Mouse (Mus musculus): ENCODE measurements around the gene Iqca. TPM values are rescaled to one million over a fixed set of nuclear protein-coding genes. Genes with fewer than 3 reads are reported as not detected.

Iqca gene
- polyA plus RNA-seq, 1 experiment, result 0.02 TPM

DNA sequence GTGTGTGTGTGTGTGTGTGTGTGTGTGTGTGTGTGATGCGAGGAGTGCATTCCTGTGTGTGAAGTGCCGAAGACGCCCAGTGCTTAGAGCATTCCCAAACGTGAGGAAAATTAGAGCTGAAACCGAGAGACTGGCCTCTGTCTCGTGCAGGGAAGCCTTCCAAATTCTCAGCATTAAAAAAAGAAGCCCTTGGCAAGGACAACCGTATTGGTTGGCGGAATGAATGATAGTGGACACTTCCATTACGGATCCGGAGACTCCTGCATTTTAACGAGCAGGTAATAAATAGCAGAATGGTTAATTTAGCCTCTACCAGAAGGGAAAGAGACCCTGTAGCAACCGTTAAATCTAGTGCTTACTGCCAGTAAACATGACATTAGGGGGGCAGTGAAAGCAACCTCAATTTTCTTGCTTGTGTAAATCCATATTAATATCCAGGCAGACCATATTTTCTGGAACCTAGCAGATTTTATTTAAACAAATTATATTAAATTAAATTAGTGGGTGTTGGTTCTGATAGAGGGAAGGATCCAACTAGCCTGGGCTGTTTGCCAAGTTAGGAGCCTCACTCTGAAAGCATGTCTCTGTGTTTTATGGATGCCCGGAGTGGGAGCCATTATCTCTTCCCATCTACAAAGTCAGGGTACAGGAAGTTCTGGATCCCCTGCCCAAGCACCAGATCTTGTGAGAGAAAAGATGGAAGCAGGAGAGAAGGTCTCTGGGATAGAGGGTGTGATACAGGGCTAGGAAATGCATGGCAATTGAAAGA lies 81.2 kb downstream of the Iqca start:
- Histone ChIP-seq H3K27me3 (ENCODE audit: control insufficient read depth, insufficient read depth, insufficient read length) (no peaks in the 10 kb centered on the region), H3K4me3 (no peak overlapping the region), H3K79me2 (ENCODE audit: control insufficient read depth, insufficient read depth) (no peaks in the 10 kb centered on the region), H3K36me3 (ENCODE audit: control insufficient read depth, insufficient read depth) (no peaks in the 10 kb centered on the region), H3K4me2 (ENCODE audit: low read depth) (no peak overlapping the region), H3ac (ENCODE audit: control insufficient read depth, insufficient read length) (no peak overlapping the region)
- TF ChIP-seq E2F4 (IDR thresholded peaks at IDR 0.05; ENCODE audit: insufficient read depth), result no peak
- TF ChIP-seq POLR2AphosphoS2 (IDR thresholded peaks at IDR 0.05; ENCODE audit: insufficient read length, low read depth), result no peak
- no peak for TF ChIP-seq POLR2A (IDR thresholded peaks at IDR 0.05; ENCODE audit: insufficient read length, low read depth)
- no peak for TF ChIP-seq TCF12 (IDR thresholded peaks at IDR 0.05; ENCODE audit: insufficient read depth, poor library complexity, severe bottlenecking)
- TF ChIP-seq MAX (IDR thresholded peaks at IDR 0.05; ENCODE audit: low read depth), result no peak
- TF ChIP-seq SRF (IDR thresholded peaks at IDR 0.05; ENCODE audit: control insufficient read depth, insufficient read length, low read depth), result no peak
- no peak for TF ChIP-seq MYOD1 (IDR thresholded peaks at IDR 0.05; ENCODE audit: control insufficient read depth in 1 of 3, insufficient read length in 2 of 3, low read depth in 2 of 3)
- TF ChIP-seq USF1 (IDR thresholded peaks at IDR 0.05; ENCODE audit: low read depth), result no peak

DNA sequence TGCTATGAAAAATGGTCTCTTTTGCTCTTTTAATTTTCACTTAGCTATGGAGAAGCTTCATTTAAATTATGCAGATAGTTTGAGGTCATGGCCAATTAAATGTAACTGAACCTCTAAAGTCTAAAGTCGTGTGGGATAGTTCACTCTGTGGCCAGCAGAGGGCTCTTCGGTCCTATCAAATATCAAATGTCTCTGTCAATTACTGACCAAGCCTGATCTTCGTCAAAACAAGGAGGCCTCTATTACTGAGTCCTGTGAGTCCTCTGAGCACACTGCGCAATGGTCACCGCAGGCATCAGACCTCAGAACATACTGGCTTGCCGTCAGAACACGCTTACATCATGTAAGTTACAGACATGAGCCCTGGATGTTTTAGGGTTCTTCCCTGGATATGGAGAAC lies 92.6 kb downstream of the Iqca start:
- no peak overlapping the region for H3K4me2 ChIP-seq (ENCODE audit: low read depth)
- H3ac ChIP-seq (ENCODE audit: control insufficient read depth, insufficient read length), result no peak overlapping the region
- H3K79me2 ChIP-seq (ENCODE audit: control insufficient read depth, insufficient read depth), result no peaks in the 10 kb centered on the region
- H3K36me3 ChIP-seq (ENCODE audit: control insufficient read depth, insufficient read depth), result no peaks in the 10 kb centered on the region
- TF ChIP-seq TCF12 (IDR thresholded peaks at IDR 0.05; ENCODE audit: insufficient read depth, poor library complexity, severe bottlenecking) (no peak), TCF3 (IDR thresholded peaks at IDR 0.05; ENCODE audit: insufficient read length, low read depth) (no peak), USF1 (IDR thresholded peaks at IDR 0.05; ENCODE audit: low read depth) (no peak), MAX (IDR thresholded peaks at IDR 0.05; ENCODE audit: low read depth) (no peak), SRF (IDR thresholded peaks at IDR 0.05; ENCODE audit: control insufficient read depth, insufficient read length, low read depth) (no peak), POLR2A (IDR thresholded peaks at IDR 0.05; ENCODE audit: insufficient read length, low read depth) (no peak), REST (IDR thresholded peaks at IDR 0.05; ENCODE audit: insufficient read depth, insufficient read length) (no peak), MYOD1 (IDR thresholded peaks at IDR 0.05; ENCODE audit: control insufficient read depth in 1 of 3, insufficient read length in 2 of 3, low read depth in 2 of 3) (no peak), E2F4 (IDR thresholded peaks at IDR 0.05; ENCODE audit: insufficient read depth) (no peak), CEBPB (IDR thresholded peaks at IDR 0.05; ENCODE audit: insufficient read depth, poor library complexity, severe bottlenecking) (no peak), POLR2AphosphoS2 (IDR thresholded peaks at IDR 0.05; ENCODE audit: insufficient read length, low read depth) (no peak), MYOG (IDR thresholded peaks at IDR 0.05; ENCODE audit: control insufficient read depth in 1 of 3, insufficient read depth in 1 of 3, insufficient read length in 2 of 3, low read depth in 2 of 3) (no peak)
- H3K4me3 ChIP-seq, result no peak overlapping the region
- no peaks in the 10 kb centered on the region for H3K27me3 ChIP-seq (ENCODE audit: control insufficient read depth, insufficient read depth, insufficient read length)

DNA sequence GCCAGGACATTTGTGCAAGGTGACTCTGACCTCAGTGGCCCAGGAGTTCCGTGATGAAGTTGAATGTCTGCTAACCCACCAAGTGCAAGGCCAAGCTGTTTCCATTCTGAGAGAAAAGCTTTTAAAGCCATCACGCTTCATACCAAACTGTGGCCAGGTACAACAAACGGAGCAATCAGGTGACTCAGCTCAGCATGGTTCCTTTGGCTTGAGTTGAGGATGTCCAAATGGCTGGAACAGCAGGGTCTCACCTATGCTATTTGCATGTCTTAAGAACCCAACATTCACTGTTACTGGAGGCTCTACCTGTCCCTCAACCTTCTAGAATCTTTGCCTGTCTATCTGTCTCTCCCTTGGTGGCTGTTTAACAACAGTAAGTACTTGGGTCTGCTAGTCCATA lies 93.1 kb downstream of the Iqca start:
- no peak for TF ChIP-seq E2F4 (IDR thresholded peaks at IDR 0.05; ENCODE audit: insufficient read depth)
- TF ChIP-seq TCF3 (IDR thresholded peaks at IDR 0.05; ENCODE audit: insufficient read length, low read depth), result no peak
- no peak for TF ChIP-seq MYOD1 (IDR thresholded peaks at IDR 0.05; ENCODE audit: control insufficient read depth in 1 of 3, insufficient read length in 2 of 3, low read depth in 2 of 3)
- TF ChIP-seq USF1 (IDR thresholded peaks at IDR 0.05; ENCODE audit: low read depth), result no peak
- no peak for TF ChIP-seq REST (IDR thresholded peaks at IDR 0.05; ENCODE audit: insufficient read depth, insufficient read length)
- TF ChIP-seq TCF12 (IDR thresholded peaks at IDR 0.05; ENCODE audit: insufficient read depth, poor library complexity, severe bottlenecking), result no peak
- no peak for TF ChIP-seq MAX (IDR thresholded peaks at IDR 0.05; ENCODE audit: low read depth)
- no peak for TF ChIP-seq SRF (IDR thresholded peaks at IDR 0.05; ENCODE audit: control insufficient read depth, insufficient read length, low read depth)
- TF ChIP-seq POLR2A (IDR thresholded peaks at IDR 0.05; ENCODE audit: insufficient read length, low read depth), result no peak
- no peak for TF ChIP-seq CEBPB (IDR thresholded peaks at IDR 0.05; ENCODE audit: insufficient read depth, poor library complexity, severe bottlenecking)
- TF ChIP-seq MYOG (IDR thresholded peaks at IDR 0.05; ENCODE audit: control insufficient read depth in 1 of 3, insufficient read depth in 1 of 3, insufficient read length in 2 of 3, low read depth in 2 of 3), result no peak
- no peak for TF ChIP-seq POLR2AphosphoS2 (IDR thresholded peaks at IDR 0.05; ENCODE audit: insufficient read length, low read depth)
- H3K4me2 ChIP-seq (ENCODE audit: low read depth), result no peak overlapping the region
- H3ac ChIP-seq (ENCODE audit: control insufficient read depth, insufficient read length), result no peak overlapping the region
- H3K27me3 ChIP-seq (ENCODE audit: control insufficient read depth, insufficient read depth, insufficient read length), result no peaks in the 10 kb centered on the region
- no peak overlapping the region for H3K4me3 ChIP-seq
- H3K79me2 ChIP-seq (ENCODE audit: control insufficient read depth, insufficient read depth), result no peaks in the 10 kb centered on the region
- H3K36me3 ChIP-seq (ENCODE audit: control insufficient read depth, insufficient read depth), result no peaks in the 10 kb centered on the region

DNA sequence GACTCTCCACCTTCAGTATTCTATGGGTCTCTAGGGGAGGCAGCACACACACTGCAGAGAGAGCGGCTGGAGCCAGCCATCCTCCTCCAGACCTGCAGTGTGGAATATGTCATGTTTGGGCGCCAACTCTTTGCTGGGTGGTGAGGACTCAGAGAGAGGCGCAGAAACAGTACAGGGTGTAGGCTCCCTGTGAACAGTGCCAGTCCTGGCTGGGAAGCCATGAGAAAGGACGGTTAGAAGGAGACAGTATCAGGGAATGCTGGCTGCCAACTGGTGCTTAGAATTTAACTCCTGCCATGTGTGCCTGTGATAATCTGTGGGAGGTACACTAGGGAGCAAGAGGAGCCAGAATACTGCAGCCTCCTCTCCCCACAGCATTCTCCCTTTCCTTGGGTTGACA lies 98.2 kb downstream of the Iqca start:
- no peaks in the 10 kb centered on the region for H3K27me3 ChIP-seq (ENCODE audit: control insufficient read depth, insufficient read depth, insufficient read length)
- no peaks in the 10 kb centered on the region for H3K36me3 ChIP-seq (ENCODE audit: control insufficient read depth, insufficient read depth)
- H3ac ChIP-seq (ENCODE audit: control insufficient read depth, insufficient read length), result no peak overlapping the region
- no peak overlapping the region for H3K4me2 ChIP-seq (ENCODE audit: low read depth)
- H3K79me2 ChIP-seq (ENCODE audit: control insufficient read depth, insufficient read depth), result no peaks in the 10 kb centered on the region
- no peak overlapping the region for H3K4me3 ChIP-seq
- no peak for TF ChIP-seq POLR2A (IDR thresholded peaks at IDR 0.05; ENCODE audit: insufficient read length, low read depth)
- TF ChIP-seq REST (IDR thresholded peaks at IDR 0.05; ENCODE audit: insufficient read depth, insufficient read length), result no peak
- TF ChIP-seq USF1 (IDR thresholded peaks at IDR 0.05; ENCODE audit: low read depth), result no peak

DNA sequence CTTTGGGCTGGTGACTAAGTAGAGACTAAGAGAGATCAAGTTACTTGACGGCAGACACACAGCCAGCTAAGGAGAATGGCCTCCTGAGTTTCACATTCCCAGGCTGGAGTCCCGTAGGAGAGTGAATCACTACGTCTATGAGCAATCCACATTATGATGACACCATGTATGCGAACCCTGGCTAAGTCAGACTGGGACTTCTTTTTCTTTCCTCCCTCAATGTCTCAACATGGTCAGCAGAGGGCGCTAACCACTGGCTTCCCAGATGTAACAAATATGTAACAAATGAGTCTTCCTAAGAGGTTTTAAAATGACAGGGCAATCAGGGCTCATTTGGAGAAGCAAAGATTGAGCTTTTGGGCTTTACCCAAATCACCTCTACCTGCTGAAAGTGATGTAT lies 101.9 kb downstream of the Iqca start:
- Histone ChIP-seq H3K4me2 (ENCODE audit: low read depth) (peak overlapping the region; percentile 55), H3K27me3 (ENCODE audit: control insufficient read depth, insufficient read depth, insufficient read length) (no peaks in the 10 kb centered on the region), H3ac (ENCODE audit: control insufficient read depth, insufficient read length) (no peak overlapping the region), H3K79me2 (ENCODE audit: control insufficient read depth, insufficient read depth) (no peaks in the 10 kb centered on the region), H3K4me3 (no peak overlapping the region), H3K36me3 (ENCODE audit: control insufficient read depth, insufficient read depth) (no peaks in the 10 kb centered on the region)
- peak; percentile 53; the same call in 1 of the 2 replicates for TF ChIP-seq CEBPB (IDR thresholded peaks at IDR 0.05; ENCODE audit: insufficient read depth, poor library complexity, severe bottlenecking)
- no peak for TF ChIP-seq REST (IDR thresholded peaks at IDR 0.05; ENCODE audit: insufficient read depth, insufficient read length)
- TF ChIP-seq TCF3 (IDR thresholded peaks at IDR 0.05; ENCODE audit: insufficient read length, low read depth), result no peak

Measured in myocyte (in vitro differentiated cells).